Mouse (Mus musculus) ES-E14 (cell line): Measurements from ENCODE around the gene Tns3. TPM values are rescaled to one million over a fixed set of nuclear protein-coding genes. Genes with fewer than 3 reads are reported as not detected.

Experiments used
- DNase-seq: peaks from one replicate; pipeline ENCODE4 v3.0.0-alpha.2; 2013; ENCODE audit warnings: low read depth, low spot score
- H3K27ac ChIP-seq: 2 replicates; pipeline ENCODE4 v1.5.1; 2012; ENCODE audit warnings: low read depth, mild to moderate bottlenecking, low read length, moderate library complexity, mixed read lengths; ENCODE audit not compliant: poor library complexity, insufficient read depth, severe bottlenecking
- H3K36me3 ChIP-seq: 2 replicates; pipeline ENCODE4 v1.6.1; 2012; ENCODE audit warnings: mild to moderate bottlenecking, low read length, moderate library complexity, mixed read lengths; ENCODE audit not compliant: control insufficient read depth, poor library complexity, insufficient read depth, severe bottlenecking
- H3K4me1 ChIP-seq, 2 experiments: fragments of 150-350 bp in 1 of 2; sonication (generic) in 1 of 2; 2 replicates each; pipeline ENCODE4 v1.6.1; 2012; ENCODE audit warnings: low read length in 2 of 2, mild to moderate bottlenecking in 1 of 2, mixed read lengths in 1 of 2; ENCODE audit not compliant: control insufficient read depth in 2 of 2, insufficient read depth in 2 of 2, poor library complexity in 1 of 2
- H3K4me3 ChIP-seq, 2 experiments: fragments of 150-350 bp in 1 of 2; sonication (generic) in 1 of 2; 2 replicates each; pipeline ENCODE4 v1.5.1; 2012; ENCODE audit warnings: low read length in 2 of 2, low read depth in 1 of 2, mild to moderate bottlenecking in 1 of 2, mixed read lengths in 1 of 2; ENCODE audit not compliant: insufficient read depth in 1 of 2, poor library complexity in 1 of 2, severe bottlenecking in 1 of 2
- H3K9ac ChIP-seq: 2 replicates; pipeline ENCODE4 v1.6.1; 2012; ENCODE audit warnings: low read depth, mild to moderate bottlenecking, low read length, mixed read lengths; ENCODE audit not compliant: poor library complexity, insufficient read depth, severe bottlenecking
- H3K9me3 ChIP-seq: fragments of 150-350 bp; sonication (generic); 2 replicates; pipeline ENCODE4 v1.6.1; 2012; ENCODE audit warnings: low read depth, mild to moderate bottlenecking, low read length; ENCODE audit not compliant: control insufficient read depth, insufficient read depth
- CHD2 ChIP-seq: IDR thresholded peaks from 2 replicates; pipeline ENCODE4 v1.6.1; 2014; ENCODE audit warnings: mild to moderate bottlenecking, low read depth, low read length, inconsistent platforms
- HCFC1 ChIP-seq: IDR thresholded peaks from 2 replicates; pipeline ENCODE4 v1.6.1; 2012; ENCODE audit warnings: low read length, inconsistent platforms, borderline replicate concordance; ENCODE audit not compliant: insufficient read depth
- MAFK ChIP-seq: IDR thresholded peaks from 2 replicates; pipeline ENCODE4 v1.6.1; 2014; ENCODE audit warnings: mild to moderate bottlenecking, low read depth, low read length, inconsistent platforms; ENCODE audit not compliant: insufficient read depth
- ZC3H11A ChIP-seq: IDR thresholded peaks from 2 replicates; pipeline ENCODE4 v1.6.1; 2012; ENCODE audit warnings: low read depth, mild to moderate bottlenecking, inconsistent platforms, low read length, borderline replicate concordance
- ZNF384 ChIP-seq: IDR thresholded peaks from 2 replicates; pipeline ENCODE4 v1.6.1; 2012; ENCODE audit warnings: low read depth, low read length, inconsistent platforms
- in situ Hi-C, 2 experiments: fragments of 600-800 bp; cut with MboI; formaldehyde crosslinking; loops; one replicate each; pipeline ENCODE4 v1.15.1; 2025; ENCODE audit warnings: low sequenced_read_pairs in 2 of 2, inconsistent platforms in 1 of 2; ENCODE audit not compliant: unreplicated experiment in 2 of 2
- total RNA-seq: library from RNA; depleted of rRNA; stranded (reverse); fragments of 300-350 nt; gene quantifications from 2 replicates; pipeline ENCODE4 v1.2.3, GENCODE M21; 2012; rRNA removed

The Tns3 gene
- 111 and 133 TPM in 2 replicates for total RNA-seq

GRCm38 (mm10) chr11:8664393-8664743 lies at the start of gene Tns3:
Tns3 (minus strand) TSS chr11:8664535.
- peaks cover 6% of the 10 kb centered on the region; the same call in 1 of the 2 replicates for H3K36me3 ChIP-seq
- no peak for TF ChIP-seq CHD2
- no peak for TF ChIP-seq ZNF384
- no peak for TF ChIP-seq HCFC1
- no peak for TF ChIP-seq ZC3H11A
- TF ChIP-seq MAFK: no peak
- DNase-seq: no peak
- peak within 1 kb of the TSS; percentile 69 to 81 for H3K4me3 ChIP-seq
- H3K9me3 ChIP-seq: no peaks in the 10 kb centered on the region
- peaks cover 18 to 26% of the 10 kb centered on the region in 2 experiments for H3K4me1 ChIP-seq
- peak within 1 kb of the TSS; percentile 2; the same call in 1 of the 2 replicates for H3K27ac ChIP-seq
- in situ Hi-C loops: no loop called here
- H3K9ac ChIP-seq: peak within 1 kb of the TSS; percentile 80

- no peak overlapping the region for H3K4me3 ChIP-seq
- TF ChIP-seq MAFK: no peak
- TF ChIP-seq HCFC1: no peak
- TF ChIP-seq CHD2: no peak
- TF ChIP-seq ZC3H11A: no peak
- no peak for TF ChIP-seq ZNF384
- peaks cover 0 to 6% of the 10 kb centered on the region in 2 experiments; a peak in 1 of 4 replicates for H3K4me1 ChIP-seq
- H3K36me3 ChIP-seq: no peaks in the 10 kb centered on the region
- H3K9ac ChIP-seq: no peak overlapping the region
- H3K9me3 ChIP-seq: no peaks in the 10 kb centered on the region
- no peak for DNase-seq
- H3K27ac ChIP-seq: no peak overlapping the region
- in situ Hi-C loops: no loop called here
These were observed 42.1 kb upstream of the Tns3 start for GRCm38 (mm10) chr11:8706246-8707041.

GRCm38 (mm10) chr11:8705156-8705555 lies 40.8 kb upstream of the Tns3 start:
- H3K36me3 ChIP-seq: no peaks in the 10 kb centered on the region
- H3K9ac ChIP-seq: no peak overlapping the region
- no peak for DNase-seq
- in situ Hi-C loops: no loop called here
- peaks cover 0 to 11% of the 10 kb centered on the region in 2 experiments; a peak in 2 of 4 replicates for H3K4me1 ChIP-seq
- no peak for TF ChIP-seq ZNF384
- TF ChIP-seq MAFK: no peak
- TF ChIP-seq ZC3H11A: no peak
- TF ChIP-seq CHD2: no peak
- no peak for TF ChIP-seq HCFC1
- no peak overlapping the region for H3K27ac ChIP-seq
- no peaks in the 10 kb centered on the region for H3K9me3 ChIP-seq
- no peak overlapping the region for H3K4me3 ChIP-seq

GRCm38 (mm10) chr11:8703876-8704275 lies 39.5 kb upstream of the Tns3 start:
- Histone ChIP-seq H3K36me3 (no peaks in the 10 kb centered on the region), H3K4me3 (no peak overlapping the region), H3K9me3 (no peaks in the 10 kb centered on the region), H3K4me1 (peaks cover 6 to 15% of the 10 kb centered on the region in 2 experiments; a peak in 3 of 4 replicates), H3K9ac (no peak overlapping the region), H3K27ac (no peak overlapping the region)
- no peak for TF ChIP-seq ZNF384
- no peak for TF ChIP-seq ZC3H11A
- TF ChIP-seq CHD2: no peak
- no peak for TF ChIP-seq MAFK
- no peak for TF ChIP-seq HCFC1
- DNase-seq: no peak
- in situ Hi-C loops: no loop called here

- DNase-seq: no peak
- in situ Hi-C loops: no loop called here
These were observed 38.2 kb upstream of the Tns3 start for GRCm38 (mm10) chr11:8702532-8702886.

More at GRCm38 (mm10) chr11:8702532-8702886, 38.2 kb upstream of the Tns3 start:
- Histone ChIP-seq H3K27ac (no peak overlapping the region), H3K4me1 (peaks cover 6 to 15% of the 10 kb centered on the region in 2 experiments; a peak in 3 of 4 replicates), H3K4me3 (no peak overlapping the region), H3K9me3 (no peaks in the 10 kb centered on the region), H3K36me3 (no peaks in the 10 kb centered on the region), H3K9ac (no peak overlapping the region)
- TF ChIP-seq CHD2 (no peak), HCFC1 (no peak), ZC3H11A (no peak), ZNF384 (no peak), MAFK (no peak)
